Mouse (Mus musculus) midbrain, embryonic 12.5 days (tissue): ENCODE results near the gene Zcchc14. TPM values are rescaled to one million over a fixed set of nuclear protein-coding genes. Genes with fewer than 3 reads are reported as not detected.
A peak's percentile ranks its signal among the peaks of the same experiment; 100 is the strongest.

Experiments
- ATAC-seq: fragments of 200-750 bp; cut with Nextera tagmentation; 2 replicates; pipeline ENCODE4 v1.8.0; 2017; ENCODE audit warnings: low read depth, moderate TSS enrichment, moderate library complexity; ENCODE audit not compliant: low FRiP score
- H3K27ac ChIP-seq: fragments of 300-500 bp; sonication (generic); replicated peaks from 2 replicates; pipeline ENCODE4 v1.5.1; 2016; ENCODE audit warnings: mild to moderate bottlenecking
- H3K27me3 ChIP-seq: fragments of 300-500 bp; sonication (generic); 2 replicates; pipeline ENCODE4 v1.6.1; 2016; ENCODE audit warnings: mild to moderate bottlenecking
- H3K36me3 ChIP-seq: fragments of 300-500 bp; sonication (generic); 2 replicates; pipeline ENCODE4 v1.6.1; 2016
- H3K4me1 ChIP-seq: fragments of 300-500 bp; sonication (generic); 2 replicates; pipeline ENCODE4 v1.6.1; 2016
- H3K4me2 ChIP-seq: fragments of 300-500 bp; sonication (generic); replicated peaks from 2 replicates; pipeline ENCODE4 v1.6.1; 2016; ENCODE audit warnings: mild to moderate bottlenecking, moderate library complexity
- H3K4me3 ChIP-seq: fragments of 300-500 bp; sonication (generic); 2 replicates; pipeline ENCODE4 v1.5.1; 2016; ENCODE audit warnings: mild to moderate bottlenecking
- H3K9ac ChIP-seq: fragments of 300-500 bp; sonication (generic); replicated peaks from 2 replicates; pipeline ENCODE4 v1.6.1; 2016; ENCODE audit warnings: mild to moderate bottlenecking, moderate library complexity
- H3K9me3 ChIP-seq: fragments of 300-500 bp; sonication (generic); 2 replicates; pipeline ENCODE4 v1.6.1; 2016; ENCODE audit warnings: mild to moderate bottlenecking
- WGBS: fragments of 180-500 bp; shearing (Covaris S2); methylation state at CpG from one replicate; pipeline ENCODE4 v1.1.7; 2016; 5-methylcytosine and 5-hydroxymethylcytosine counted together
- polyA plus RNA-seq: library from polyadenylated mRNA; unstranded; fragments of >200 nt; fragmentation: Nextera tagmentation; extraction: Ambion mirVana; gene quantifications from 2 replicates; pipeline ENCODE4 v1.2.1, GENCODE M21; 2016

Zcchc14 gene
- polyA plus RNA-seq, 1 experiment from 2014 or later, result 27.7 TPM

DNA sequence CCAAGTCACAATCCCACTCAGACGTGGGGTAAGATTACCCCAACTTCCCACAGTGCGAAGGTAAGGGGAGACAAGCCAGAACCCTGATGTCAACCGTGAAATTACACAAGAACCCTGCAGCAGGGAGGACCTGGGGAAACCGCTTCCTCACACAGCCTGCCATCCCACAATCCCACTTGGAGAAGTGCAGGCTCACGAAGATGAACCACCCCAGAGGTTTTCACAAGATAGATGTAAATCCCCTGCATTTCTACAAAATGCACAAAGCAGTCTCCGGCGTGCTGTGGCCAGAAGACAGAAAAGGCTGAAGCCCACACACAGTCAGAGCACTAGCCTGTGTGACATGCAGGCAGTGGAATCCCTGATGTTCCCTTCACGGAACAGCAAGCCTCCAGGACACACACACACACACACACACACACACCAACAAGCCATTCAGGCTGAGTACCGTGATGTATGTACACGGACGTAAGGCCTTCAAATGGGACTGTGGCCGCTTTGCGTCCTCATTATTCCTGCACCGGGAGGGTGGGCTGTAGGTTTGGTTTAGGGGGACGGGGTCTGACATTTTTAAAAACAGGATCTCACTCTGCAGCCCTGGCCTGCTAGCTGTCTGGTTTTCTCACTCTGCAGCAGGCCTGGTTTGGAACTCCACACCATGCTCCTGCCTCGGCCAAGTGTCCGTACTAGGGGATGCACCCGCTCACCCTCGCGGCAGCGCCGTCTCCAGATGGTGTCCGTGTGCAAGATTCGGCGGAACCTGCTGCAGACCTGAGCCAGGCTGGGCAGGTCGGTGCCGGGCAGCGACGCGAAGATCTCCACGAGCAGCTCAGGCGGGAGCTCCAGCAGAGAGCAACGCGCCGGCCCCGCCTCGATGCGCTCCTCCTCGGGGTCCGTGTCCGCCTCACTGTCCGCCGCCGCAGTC lies 74.7 kb downstream of the Zcchc14 start:
- H3K27me3 ChIP-seq, result no peaks in the 10 kb centered on the region
- H3K9me3 ChIP-seq, result no peaks in the 10 kb centered on the region
- H3K4me2 ChIP-seq, result peak overlapping the region; percentile 83
- H3K4me3 ChIP-seq, result peak overlapping the region; percentile 78
- no peaks in the 10 kb centered on the region for H3K36me3 ChIP-seq
- peak overlapping the region; percentile 87 for H3K9ac ChIP-seq
- H3K27ac ChIP-seq, result peak overlapping the region; percentile 71
- peak; percentile 21 for ATAC-seq
- WGBS, result 2% methylated on average over 44 of the region's 44 CpGs
- peaks cover 19% of the 10 kb centered on the region for H3K4me1 ChIP-seq

DNA sequence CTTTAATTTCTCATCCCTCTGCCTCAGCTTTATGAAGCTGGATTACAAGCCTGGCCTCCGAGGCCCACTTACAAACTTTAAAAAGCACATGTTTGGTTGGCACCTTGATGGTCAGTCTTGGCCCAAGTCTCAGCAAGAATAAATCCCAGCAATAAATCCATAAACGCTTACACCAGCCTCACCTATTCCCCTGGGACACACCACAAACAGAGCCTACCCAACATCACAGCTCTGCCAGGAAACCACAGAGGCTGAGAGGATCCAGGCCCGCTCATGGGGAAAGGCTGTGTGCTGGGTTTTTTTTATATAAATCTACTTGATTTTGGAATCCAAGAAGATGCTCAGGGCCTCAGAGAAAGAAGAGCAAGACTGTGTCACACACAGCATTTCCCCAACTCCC lies 77.0 kb downstream of the Zcchc14 start:
- peaks cover 19% of the 10 kb centered on the region for H3K4me1 ChIP-seq
- no peak overlapping the region for H3K4me3 ChIP-seq
- H3K27ac ChIP-seq, result no peak overlapping the region
- no peak for ATAC-seq
- H3K9ac ChIP-seq, result no peak overlapping the region
- no peaks in the 10 kb centered on the region for H3K9me3 ChIP-seq
- H3K36me3 ChIP-seq, result no peaks in the 10 kb centered on the region
- no peak overlapping the region for H3K4me2 ChIP-seq
- 89% methylated on average over 3 of the region's 3 CpGs for WGBS
- H3K27me3 ChIP-seq, result no peaks in the 10 kb centered on the region

DNA sequence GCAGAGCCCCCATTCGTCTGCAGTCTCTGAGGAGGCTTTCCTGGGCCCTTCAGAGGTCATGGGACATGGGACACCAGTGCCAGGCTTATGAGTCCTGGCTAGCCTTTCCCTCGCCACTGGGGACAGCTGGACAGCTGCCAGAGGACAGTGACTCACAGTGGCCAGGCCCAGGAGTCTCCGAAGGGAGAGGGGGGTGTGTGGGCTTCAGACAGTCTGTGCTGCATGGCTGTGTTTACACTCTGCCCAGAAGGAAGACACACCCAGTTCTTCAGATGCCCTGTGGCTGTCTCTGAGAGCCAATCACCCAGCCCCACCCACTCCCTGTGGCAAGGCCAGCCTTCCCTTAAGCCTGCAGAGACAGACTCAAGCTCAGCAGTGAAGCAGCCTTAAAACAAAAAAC lies 79.4 kb downstream of the Zcchc14 start:
- no peaks in the 10 kb centered on the region for H3K36me3 ChIP-seq
- no peak overlapping the region for H3K9ac ChIP-seq
- H3K9me3 ChIP-seq, result no peaks in the 10 kb centered on the region
- H3K27me3 ChIP-seq, result no peaks in the 10 kb centered on the region
- 62% methylated on average over 3 of the region's 3 CpGs for WGBS
- H3K27ac ChIP-seq, result no peak overlapping the region
- H3K4me2 ChIP-seq, result no peak overlapping the region
- ATAC-seq, result no peak
- H3K4me3 ChIP-seq, result no peak overlapping the region
- H3K4me1 ChIP-seq, result peaks cover 19% of the 10 kb centered on the region

DNA sequence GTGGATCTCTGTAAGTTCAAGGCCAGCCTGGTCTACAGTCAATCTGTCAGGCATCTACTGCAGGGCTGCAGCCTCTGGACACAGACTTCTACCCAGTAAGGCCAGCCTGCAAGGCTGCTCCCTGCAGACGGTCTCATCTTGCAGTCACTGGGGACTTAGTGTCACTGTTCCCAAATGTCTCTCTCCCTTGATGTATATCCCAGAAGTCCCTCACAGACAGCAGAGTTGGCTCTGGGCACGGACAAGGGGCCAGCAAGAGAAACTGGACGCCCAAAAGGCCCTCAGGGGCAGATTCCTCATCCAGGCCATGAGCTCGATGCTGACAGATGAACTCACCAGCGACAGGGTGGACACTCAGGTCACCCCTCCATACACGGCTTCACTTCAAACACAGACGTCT lies 80.6 kb downstream of the Zcchc14 start:
- no peak overlapping the region for H3K9ac ChIP-seq
- no peaks in the 10 kb centered on the region for H3K27me3 ChIP-seq
- no peak overlapping the region for H3K4me3 ChIP-seq
- no peak for ATAC-seq
- H3K9me3 ChIP-seq, result no peaks in the 10 kb centered on the region
- H3K4me2 ChIP-seq, result no peak overlapping the region
- no peak overlapping the region for H3K27ac ChIP-seq
- H3K4me1 ChIP-seq, result peaks cover 9% of the 10 kb centered on the region
- WGBS, result 86% methylated on average over 7 of the region's 7 CpGs
- no peaks in the 10 kb centered on the region for H3K36me3 ChIP-seq

DNA sequence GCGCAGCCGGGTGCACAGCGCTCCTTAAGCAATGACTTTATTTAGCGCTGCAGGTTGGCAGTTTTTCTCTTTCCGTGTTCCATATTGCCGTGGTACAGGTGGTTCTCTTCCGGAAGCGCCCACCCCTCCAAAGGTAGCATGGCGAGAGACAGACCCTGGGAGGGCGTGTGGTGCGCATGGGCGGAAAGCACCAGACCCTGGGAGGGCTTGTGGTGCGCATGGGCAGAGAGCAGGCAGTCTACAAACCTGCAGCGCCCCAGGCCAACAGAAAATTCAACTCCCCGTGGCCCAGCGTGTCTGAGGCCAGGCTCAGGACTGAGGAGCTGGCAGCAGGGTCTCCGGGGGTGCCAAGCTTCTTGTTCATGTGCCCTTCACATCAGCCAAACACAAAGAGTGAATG lies 81.9 kb downstream of the Zcchc14 start:
- 75% methylated on average over 17 of the region's 17 CpGs for WGBS
- Histone ChIP-seq H3K9ac (no peak overlapping the region), H3K36me3 (no peaks in the 10 kb centered on the region; the same call in 1 of the 2 replicates), H3K27me3 (no peaks in the 10 kb centered on the region), H3K9me3 (no peaks in the 10 kb centered on the region), H3K27ac (no peak overlapping the region), H3K4me3 (no peak overlapping the region), H3K4me2 (no peak overlapping the region), H3K4me1 (no peaks in the 10 kb centered on the region)
- no peak for ATAC-seq

DNA sequence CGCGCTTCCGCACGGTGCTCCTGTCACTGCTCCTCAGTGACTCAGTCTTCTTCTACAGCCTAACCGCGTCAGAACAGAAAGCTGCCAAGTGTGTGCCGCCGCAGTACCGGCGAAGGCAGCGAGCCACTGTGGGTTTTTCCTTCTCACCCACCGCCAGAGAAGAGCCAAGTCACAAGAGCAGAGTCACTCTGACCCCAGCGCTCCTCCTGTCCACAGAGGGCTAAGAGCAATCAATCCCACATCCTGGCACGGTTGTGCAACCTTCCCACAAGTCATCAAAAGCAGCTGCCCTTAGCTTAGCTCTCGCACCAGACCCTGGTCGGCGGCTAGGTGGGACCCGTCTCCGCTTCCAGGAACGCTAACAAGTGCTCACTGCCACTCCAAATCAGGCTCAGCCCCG lies 82.4 kb downstream of the Zcchc14 start:
- no peak overlapping the region for H3K4me3 ChIP-seq
- 90% methylated on average over 21 of the region's 21 CpGs for WGBS
- no peak overlapping the region for H3K4me2 ChIP-seq
- ATAC-seq, result no peak
- no peaks in the 10 kb centered on the region for H3K27me3 ChIP-seq
- H3K36me3 ChIP-seq, result no peaks in the 10 kb centered on the region; the same call in 1 of the 2 replicates
- H3K9me3 ChIP-seq, result no peaks in the 10 kb centered on the region
- no peaks in the 10 kb centered on the region for H3K4me1 ChIP-seq
- H3K27ac ChIP-seq, result no peak overlapping the region
- no peak overlapping the region for H3K9ac ChIP-seq

DNA sequence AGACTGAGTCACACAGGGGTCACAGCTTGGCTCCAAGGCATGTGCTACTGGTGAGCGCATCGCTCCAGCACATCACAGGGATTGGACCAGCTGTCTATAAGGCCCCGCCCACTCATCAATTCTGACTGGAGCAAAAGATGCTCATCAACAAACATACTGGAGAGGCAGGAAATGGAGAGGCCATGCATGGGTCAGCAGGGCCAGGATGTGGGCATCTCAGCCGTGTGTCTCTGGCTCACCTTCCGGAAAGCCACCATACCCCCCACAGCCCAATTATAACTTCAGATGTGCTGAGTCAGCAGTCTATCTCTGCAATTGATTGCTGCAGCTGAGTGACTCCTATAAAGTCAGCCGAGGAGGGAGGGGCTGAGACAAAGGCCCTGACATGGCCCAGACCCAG lies 84.4 kb downstream of the Zcchc14 start:
- Histone ChIP-seq H3K27me3 (no peaks in the 10 kb centered on the region), H3K36me3 (no peaks in the 10 kb centered on the region; the same call in 1 of the 2 replicates), H3K9ac (no peak overlapping the region), H3K9me3 (no peaks in the 10 kb centered on the region), H3K4me3 (no peak overlapping the region), H3K27ac (no peak overlapping the region), H3K4me2 (no peak overlapping the region), H3K4me1 (no peaks in the 10 kb centered on the region)
- 85% methylated on average over 6 of the region's 6 CpGs for WGBS
- no peak for ATAC-seq

DNA sequence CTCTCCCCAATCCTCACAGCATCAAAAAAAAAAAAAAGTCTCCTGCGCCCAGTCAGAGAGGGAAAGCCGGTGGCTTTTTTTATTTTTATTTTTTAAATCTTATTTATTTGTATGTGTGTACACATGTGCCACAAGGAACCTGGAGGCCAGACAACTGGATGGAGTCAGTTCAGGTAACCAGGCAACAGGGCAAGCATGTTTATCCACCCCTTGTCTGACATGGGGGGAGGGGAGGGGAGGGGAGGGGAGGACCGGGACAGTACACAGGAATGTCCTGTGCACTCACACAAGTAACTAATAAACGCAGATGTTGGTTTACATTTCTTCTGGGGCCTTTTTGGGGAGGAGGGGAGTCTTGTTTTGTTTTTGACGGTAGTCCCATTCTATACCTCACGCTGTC lies 89.0 kb downstream of the Zcchc14 start:
- Histone ChIP-seq H3K36me3 (peaks cover 14% of the 10 kb centered on the region), H3K27me3 (no peaks in the 10 kb centered on the region), H3K4me1 (no peaks in the 10 kb centered on the region; the same call in 1 of the 2 replicates), H3K27ac (no peak overlapping the region), H3K9me3 (no peaks in the 10 kb centered on the region), H3K9ac (no peak overlapping the region), H3K4me2 (no peak overlapping the region), H3K4me3 (no peak overlapping the region)
- ATAC-seq, result no peak
- WGBS, result 63% methylated on average over 6 of the region's 6 CpGs

DNA sequence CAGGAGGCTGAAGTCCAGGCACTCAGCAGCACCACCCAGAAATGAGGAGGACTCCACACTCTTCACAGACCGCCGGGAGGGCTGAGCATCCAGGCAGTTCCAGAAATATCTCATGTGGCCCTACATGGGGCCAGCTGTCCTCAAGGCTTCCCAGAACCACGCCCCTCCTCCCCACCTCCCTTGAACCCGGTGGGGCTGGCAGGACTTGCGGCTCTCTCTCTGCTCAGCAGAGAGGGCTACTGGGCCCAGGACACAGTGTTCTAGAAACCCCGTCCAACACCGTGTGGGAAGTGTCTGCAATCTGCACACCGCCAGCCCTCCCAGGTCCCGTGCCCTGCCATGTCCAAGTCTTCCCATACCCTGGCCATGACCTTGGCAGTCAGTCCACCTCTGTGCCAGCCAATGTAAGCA lies 89.8 kb downstream of the Zcchc14 start:
- Histone ChIP-seq H3K4me3 (no peak overlapping the region), H3K27ac (no peak overlapping the region), H3K4me1 (no peaks in the 10 kb centered on the region; the same call in 1 of the 2 replicates), H3K9me3 (no peaks in the 10 kb centered on the region), H3K36me3 (peaks cover 20% of the 10 kb centered on the region), H3K27me3 (no peaks in the 10 kb centered on the region), H3K4me2 (no peak overlapping the region), H3K9ac (no peak overlapping the region)
- 83% methylated on average over 9 of the region's 9 CpGs for WGBS
- no peak for ATAC-seq

DNA sequence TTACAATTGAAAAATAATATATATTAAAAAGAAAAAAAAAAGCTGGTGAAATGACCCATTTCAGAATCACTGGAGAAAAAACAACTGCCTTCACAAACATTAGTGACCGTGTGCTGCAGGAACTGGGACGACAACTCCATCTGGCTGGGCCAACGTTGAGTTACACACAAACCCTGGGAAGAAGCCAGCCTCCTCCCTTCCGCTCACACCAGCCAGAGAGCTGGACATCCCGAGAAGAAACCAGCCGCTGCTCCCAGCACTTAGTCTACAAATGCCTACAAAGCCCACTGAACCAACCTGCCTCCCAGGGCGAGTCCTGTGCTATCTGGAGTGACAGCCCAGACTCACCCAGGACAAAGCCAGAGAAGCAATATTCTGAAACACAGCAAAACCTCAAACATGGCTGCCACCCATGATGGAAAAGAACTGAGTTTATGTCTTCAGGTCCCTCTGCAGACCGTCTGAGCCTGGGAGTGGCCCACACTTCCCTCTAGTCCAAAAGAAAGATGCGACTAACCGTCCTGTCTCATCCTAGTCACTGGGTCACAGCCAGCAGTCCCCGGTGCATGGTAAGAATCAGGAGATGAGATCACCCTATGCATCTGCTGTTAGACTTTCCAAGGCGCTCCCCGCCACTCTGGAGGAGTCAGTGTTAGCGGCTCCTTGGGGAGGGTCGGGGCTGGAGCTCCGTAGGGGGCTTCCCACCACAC lies 90.9 kb downstream of the Zcchc14 start:
- H3K36me3 ChIP-seq, result peaks cover 24% of the 10 kb centered on the region
- H3K27me3 ChIP-seq, result no peaks in the 10 kb centered on the region
- H3K27ac ChIP-seq, result no peak overlapping the region
- H3K4me1 ChIP-seq, result no peaks in the 10 kb centered on the region; the same call in 1 of the 2 replicates
- no peak overlapping the region for H3K9ac ChIP-seq
- WGBS, result 89% methylated on average over 16 of the region's 16 CpGs
- ATAC-seq, result no peak
- H3K4me2 ChIP-seq, result no peak overlapping the region
- H3K9me3 ChIP-seq, result no peaks in the 10 kb centered on the region
- no peak overlapping the region for H3K4me3 ChIP-seq

DNA sequence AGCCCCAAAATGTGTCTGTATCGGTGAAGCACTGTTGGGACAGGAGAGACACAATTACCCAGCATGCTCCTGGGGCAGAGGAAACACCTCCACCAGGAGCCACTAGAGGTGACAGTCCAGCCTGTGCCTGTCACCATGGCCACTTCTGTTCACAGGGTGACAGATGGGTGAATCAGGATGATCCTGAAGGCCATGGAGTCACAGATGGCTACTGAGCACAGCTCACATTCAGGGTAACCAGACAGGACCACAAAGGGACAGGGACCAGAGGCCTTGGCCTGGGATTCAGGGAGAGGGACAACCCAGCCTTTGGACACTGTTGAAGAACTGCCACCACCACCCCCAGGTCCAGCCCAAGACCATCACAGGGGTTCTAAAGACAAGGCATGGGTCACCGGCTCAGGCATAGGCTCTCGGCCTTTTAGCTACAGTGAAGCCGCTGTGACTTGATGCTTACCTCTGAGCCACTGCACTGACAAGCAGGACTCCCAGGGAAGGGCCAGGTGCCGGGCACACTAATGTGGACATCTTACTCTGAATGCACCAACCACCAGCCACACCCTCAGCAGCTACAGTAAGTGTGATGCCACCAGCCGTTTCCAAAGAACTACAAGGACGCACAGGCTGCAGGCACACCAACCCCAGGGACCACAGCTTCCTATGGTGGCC lies 92.1 kb downstream of the Zcchc14 start:
- Histone ChIP-seq H3K4me3 (no peak overlapping the region), H3K4me2 (no peak overlapping the region), H3K36me3 (peaks cover 32% of the 10 kb centered on the region), H3K27ac (no peak overlapping the region), H3K9ac (no peak overlapping the region), H3K27me3 (no peaks in the 10 kb centered on the region), H3K9me3 (no peaks in the 10 kb centered on the region), H3K4me1 (no peaks in the 10 kb centered on the region; the same call in 1 of the 2 replicates)
- WGBS, result 95% methylated on average over 7 of the region's 7 CpGs
- ATAC-seq, result no peak

DNA sequence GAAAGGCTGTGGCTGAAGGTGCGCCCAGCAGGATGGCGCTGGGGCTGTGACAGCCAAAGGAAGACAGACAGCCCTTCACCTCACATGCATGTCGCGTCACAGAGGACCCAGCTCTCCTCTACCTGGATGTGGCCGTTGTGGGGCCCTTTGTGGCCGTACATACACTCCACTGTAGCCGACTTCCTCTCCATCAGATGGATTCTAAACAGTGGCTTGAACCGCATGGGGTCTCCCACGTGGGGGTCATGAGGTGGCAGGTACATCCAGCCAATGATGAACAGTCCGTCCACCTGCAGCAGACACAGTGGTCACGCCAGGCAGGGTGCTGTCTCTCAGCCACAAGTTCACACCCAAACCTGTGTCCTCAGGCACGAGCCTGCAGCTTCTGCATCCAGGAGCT lies 92.9 kb downstream of the Zcchc14 start:
- H3K9ac ChIP-seq, result no peak overlapping the region
- no peak overlapping the region for H3K4me3 ChIP-seq
- no peak overlapping the region for H3K27ac ChIP-seq
- no peaks in the 10 kb centered on the region for H3K9me3 ChIP-seq
- H3K27me3 ChIP-seq, result no peaks in the 10 kb centered on the region
- no peak overlapping the region for H3K4me2 ChIP-seq
- peaks cover 39% of the 10 kb centered on the region for H3K36me3 ChIP-seq
- 97% methylated on average over 11 of the region's 12 CpGs for WGBS
- H3K4me1 ChIP-seq, result no peaks in the 10 kb centered on the region; the same call in 1 of the 2 replicates
- no peak for ATAC-seq
